Mouse (Mus musculus) hematopoietic stem cell, adult 5-6 weeks (primary cell): ENCODE measurements around the gene Cchcr1. TPM values are rescaled to one million over a fixed set of nuclear protein-coding genes. Genes with fewer than 3 reads are reported as not detected.

Experiments
- ATAC-seq, 2 experiments: fragments of 125-278 bp in 1 of 2; replicated peaks in 1 of 2; 2 replicates each; pipeline ENCODE4 v1.8.0; 2016 to 2017; ENCODE audit warnings: inconsistent platforms in 2 of 2, mild to moderate bottlenecking in 2 of 2, moderate number of reproducible peaks in 2 of 2, low read depth in 1 of 2, moderate TSS enrichment in 1 of 2; ENCODE audit not compliant: low FRiP score in 2 of 2, poor library complexity in 2 of 2, severe bottlenecking in 2 of 2, insufficient read depth in 1 of 2, low TSS enrichment in 1 of 2
- total RNA-seq: library from RNA; stranded (forward); fragments of 172-1452, 232-1000 nt; gene quantifications from 2 replicates; pipeline ENCODE4 v1.2.3, GENCODE M21; 2017

Gene Cchcr1
- total RNA-seq, 1 experiment from 2014 or later, result 14.5 TPM

DNA sequence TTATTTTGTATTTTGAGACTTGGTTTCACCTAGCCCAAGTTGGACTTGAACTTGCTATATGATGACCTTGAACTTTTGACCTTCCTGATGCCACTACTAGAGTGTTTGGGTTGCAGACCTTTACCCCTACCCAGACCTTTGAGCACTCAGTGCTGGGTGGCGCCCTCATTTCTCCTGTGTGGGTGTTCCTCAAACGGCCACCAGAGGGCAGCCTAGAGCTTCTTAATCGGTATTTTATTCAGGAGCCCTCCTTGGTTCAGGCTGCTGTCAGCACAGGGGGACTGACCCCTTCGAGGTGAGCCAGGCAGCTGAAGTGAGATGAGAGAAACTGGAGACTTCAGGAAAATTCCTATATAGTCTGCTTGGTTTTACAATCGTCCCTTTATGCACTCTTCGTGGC is 27.8 kb downstream of the Cchcr1 start:
- ATAC-seq, result peak; percentile 55; a peak in 1 of 4 replicates

DNA sequence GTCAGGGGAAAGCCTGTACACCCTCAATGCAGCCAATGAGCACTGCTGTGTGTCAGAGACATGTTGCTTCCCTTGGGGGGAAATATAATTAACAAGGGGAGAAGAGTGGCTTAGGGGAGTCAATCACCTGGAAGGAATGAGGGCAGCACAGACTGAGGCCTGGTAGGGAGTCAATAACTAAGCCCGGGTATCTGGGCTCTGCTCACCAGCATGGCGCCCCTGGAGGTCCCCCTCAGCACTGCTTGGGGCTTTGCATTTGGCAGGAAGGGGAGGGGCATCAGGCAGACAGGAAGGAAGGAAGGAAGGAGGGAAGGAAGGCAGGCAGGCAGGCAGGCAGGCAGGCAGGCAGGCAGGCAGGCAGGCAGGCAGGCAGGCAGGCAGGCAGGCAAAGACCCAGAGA is 30.6 kb downstream of the Cchcr1 start:
- no peak for ATAC-seq

DNA sequence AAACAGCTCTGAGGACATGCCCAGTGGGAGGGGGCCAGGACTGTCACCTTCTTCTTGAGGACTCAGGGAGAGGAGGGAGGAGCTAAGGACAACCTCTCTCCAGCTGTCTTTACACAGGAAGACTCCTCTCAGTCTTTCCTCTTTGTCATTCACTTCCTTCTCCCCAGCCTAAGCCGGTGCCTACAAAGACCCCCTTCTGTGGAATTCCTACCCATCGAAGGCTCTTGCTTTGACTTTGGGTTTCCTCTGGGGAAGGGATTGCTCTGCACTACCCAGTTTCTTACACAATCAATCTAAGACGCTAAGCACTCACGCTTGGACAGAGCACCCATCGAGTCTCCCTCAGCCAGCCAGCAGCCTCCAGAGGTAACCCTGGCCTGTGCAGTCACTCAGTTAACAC is 31.7 kb downstream of the Cchcr1 start:
- no peak for ATAC-seq

DNA sequence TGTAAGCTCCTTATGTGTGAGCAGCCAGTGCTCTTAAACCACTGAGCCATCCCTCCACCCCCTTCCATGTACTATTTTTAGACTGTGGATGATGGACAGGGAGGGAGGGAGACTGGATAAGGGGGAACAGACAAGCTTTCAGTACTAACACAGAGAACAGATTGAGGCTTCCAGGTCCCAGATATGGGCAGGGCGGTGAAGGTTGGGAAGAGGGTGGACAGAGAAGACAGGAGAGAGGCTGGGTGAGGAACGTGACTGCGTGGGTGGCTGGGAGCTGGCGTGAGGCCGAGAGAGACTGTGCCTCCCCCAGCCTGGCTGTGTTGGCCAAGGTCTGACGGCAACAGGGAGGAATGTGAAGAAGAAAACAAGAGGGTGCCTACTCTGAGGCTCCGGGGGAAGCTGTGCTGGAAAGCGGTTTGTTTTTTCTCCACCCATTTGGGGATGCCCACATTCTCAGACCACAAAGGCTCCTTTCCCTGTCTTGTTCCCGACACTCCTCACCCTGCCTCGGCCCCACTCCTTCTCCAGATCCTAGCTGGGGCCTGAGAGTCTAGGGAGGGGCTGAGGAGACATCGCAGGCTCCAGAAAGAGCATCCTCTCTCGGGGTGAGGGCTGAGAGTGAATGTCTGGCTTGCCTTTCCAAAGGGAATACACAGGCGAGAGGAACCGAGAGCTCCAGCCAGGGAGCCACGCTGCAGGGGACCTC is 32.7 kb downstream of the Cchcr1 start:
- ATAC-seq, result no peak

DNA sequence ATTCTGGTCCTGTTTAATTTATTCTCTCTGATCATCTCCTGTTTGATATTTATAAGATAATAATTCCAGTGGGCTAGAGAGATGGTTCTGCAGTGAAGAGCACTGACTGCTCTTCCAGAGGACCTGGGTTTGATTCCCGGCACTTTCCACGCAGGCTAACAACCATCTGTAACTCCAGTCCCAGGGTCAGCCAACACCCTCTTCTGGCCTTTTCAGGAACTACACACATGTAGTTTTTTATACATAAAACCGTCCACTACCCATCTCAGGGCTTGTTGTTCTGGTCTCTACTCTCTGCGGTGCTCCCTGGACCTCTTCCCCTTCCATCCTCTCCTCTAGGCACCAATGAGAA is 33.2 kb downstream of the Cchcr1 start:
- ATAC-seq, result no peak

DNA sequence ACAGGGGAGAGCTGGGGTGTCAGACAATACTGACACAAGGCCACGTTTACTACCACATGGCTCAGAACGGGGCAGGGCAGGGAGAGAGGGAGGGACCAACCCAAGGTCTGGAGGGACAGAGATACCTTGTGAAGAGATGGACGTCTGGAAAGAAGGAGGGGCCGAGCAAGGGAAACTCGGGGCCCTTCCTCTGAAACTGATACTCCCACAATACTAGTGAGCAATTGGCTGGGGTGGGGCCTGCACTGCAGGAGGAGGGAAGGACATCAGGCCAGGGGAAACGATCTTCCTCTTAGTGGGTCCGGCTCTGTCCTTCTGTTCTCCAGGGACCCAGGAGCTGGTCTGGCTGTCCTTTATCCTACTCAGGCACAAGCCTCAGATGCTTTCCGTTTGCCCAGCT is 34.0 kb downstream of the Cchcr1 start:
- ATAC-seq, result no peak

DNA sequence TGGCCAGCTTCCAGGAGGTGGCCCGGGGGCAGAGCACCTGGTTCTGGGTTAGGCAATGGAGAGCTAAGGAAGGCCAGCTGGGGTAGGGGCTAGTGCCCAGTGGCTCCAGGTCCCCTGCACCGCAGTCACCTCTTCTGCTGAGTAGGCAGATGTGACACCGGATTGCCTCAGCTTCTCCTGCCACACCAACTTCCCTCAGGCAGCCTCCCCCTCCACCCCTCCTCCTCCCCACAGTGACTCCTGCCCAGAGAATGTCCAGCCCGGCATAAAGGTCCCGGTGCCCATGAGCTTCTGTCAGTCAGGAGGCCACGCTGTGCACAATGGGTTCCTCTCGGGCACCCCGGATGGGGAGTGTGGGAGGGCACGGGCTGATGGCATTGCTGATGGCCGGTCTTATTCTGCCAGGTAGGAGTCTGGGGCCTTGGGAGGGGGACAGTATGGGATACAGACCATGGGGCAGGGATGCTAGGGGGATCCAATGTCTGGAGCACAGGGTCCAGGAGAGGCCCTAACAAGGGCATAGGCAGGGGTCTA is 35.0 kb downstream of the Cchcr1 start, which contains the start of gene Cdsn:
Cdsn (plus strand) TSS at position 248 of the 534 bp plus-strand sequence.
- ATAC-seq, result no peak

DNA sequence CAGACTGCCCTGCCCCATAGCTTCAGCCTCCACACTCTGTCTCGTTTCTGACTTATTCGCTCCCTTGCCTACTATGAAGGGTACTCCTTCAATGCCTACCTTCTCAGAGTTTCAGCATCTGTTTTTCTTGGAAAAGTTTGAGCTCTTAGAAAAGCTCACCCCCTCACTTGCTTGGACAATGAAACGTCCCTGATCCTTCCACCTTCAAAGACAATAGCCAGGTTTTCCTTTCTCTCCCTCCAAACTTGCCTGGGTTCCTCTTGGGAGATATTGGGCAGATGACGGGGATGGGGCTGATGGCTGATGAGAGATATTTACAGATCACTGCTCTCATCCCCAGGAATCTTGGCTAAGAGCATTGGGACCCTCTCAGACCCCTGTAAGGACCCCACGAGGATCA is 37.4 kb downstream of the Cchcr1 start:
- no peak for ATAC-seq

DNA sequence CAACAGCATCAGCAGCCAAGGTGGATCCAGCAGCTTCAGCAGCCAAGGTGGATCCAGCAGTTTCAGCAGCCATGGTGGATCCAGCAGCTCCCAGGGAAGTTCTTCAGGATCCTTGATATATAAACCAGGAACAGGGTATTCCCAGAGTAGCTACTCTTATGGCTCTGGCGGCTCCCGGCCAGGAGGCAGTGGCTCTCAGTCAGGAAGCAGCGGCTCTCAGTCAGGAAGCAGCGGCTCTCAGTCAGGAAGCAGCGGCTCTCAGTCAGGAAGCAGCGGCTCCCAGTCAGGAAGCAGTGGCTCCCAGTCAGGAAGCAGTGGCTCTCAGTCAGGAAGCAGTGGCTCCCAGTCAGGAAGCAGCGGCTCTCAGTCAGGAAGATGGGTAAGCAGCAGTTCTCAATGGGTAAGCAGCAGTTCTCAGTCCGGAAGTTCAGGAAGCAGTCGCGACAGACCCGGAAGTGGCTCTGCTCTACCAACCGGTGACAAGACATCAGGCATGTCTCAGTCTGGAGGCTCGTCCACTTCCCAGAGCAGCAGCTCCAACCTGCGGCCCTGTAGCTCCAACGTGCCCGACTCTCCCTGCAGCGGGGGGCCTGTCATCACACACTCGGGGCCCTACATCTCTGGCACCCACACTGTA is 38.0 kb downstream of the Cchcr1 start:
- no peak for ATAC-seq

DNA sequence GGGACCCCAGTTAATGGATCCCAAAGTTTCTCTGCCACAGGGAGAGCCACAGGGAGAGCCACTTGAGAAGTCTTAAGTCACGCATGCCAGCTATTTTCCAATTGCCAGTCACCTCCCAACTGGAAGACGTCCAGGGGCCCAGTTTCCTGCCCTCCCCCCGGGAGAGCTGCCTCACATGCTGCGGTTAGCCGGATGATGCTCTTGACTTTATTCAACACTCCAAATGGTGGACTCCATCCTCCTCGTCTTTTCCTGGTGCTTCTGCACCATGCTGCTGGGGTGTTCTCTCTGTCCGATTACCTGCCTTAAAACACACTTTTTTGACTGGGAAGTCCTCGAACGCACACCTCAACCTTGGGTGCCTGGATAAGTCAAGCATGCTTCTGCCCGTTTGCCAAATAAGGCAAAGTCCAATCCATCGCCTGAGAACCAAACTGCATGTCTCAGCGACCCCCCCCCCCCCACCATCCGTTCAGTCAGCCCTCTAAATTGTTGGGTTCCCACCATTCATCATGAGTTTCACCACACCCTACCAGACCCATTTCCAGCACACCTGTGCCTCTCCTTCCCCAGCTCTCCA is 39.4 kb downstream of the Cchcr1 start:
- ATAC-seq, result no peak

DNA sequence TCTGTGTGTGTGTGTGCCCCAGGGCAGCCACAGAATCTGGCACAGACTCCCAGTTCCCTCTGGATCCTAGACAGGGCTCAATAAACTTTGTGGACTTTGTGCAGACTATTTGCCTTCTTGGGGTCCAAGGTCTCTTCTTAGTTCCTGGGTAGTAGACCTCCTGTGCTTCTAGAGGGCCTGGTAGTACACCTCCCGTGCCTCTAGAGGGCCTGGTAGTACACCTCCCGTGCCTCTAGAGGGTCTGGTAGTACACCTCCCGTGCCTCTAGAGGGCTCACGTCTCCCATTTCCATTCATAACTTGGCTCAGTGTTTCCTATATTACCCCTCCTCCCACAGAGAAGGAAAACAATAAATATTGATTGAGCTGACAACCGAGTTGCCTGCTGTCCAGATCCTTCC is 39.9 kb downstream of the Cchcr1 start:
- peak; percentile 53 to 71 for ATAC-seq

DNA sequence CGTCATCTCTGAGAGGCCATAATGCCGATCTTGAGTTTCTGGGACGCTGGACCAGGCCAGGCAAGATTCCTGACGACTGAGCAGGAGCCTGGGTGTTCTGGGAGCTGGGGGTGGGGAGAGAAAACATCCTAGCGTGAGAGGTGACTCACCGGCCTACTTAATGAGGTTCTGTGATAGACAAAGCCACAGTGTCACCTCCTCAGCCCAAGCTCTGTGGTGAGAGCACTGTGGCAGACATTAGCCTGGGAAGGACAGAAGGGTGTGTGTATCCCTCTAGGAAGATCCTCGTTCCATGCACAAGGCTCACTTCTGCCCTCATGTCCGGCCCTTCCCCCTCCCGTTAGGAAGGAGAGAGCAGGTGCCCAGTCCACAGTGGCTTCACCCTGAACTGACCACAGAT is 40.5 kb downstream of the Cchcr1 start:
- no peak for ATAC-seq

DNA sequence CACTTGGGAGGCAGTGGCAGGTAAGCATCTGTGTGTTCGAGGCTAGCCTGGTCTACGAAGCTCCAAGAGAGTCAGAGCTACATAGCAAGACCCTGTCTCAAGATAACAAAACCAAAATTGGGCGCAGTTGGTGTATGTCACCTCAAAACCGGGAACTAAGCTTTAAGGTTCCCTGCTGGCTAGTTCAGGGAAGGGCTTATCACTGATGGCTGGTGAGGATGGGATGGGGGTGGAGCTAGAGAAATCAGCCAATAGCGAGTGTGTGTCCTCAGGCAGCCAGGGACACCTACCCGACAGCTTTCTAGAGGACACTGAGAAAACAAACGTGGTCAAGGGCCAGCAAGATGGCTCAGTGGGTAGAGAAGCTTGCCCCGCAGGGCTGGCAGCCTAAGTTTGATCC is 41.3 kb downstream of the Cchcr1 start:
- ATAC-seq, result no peak

DNA sequence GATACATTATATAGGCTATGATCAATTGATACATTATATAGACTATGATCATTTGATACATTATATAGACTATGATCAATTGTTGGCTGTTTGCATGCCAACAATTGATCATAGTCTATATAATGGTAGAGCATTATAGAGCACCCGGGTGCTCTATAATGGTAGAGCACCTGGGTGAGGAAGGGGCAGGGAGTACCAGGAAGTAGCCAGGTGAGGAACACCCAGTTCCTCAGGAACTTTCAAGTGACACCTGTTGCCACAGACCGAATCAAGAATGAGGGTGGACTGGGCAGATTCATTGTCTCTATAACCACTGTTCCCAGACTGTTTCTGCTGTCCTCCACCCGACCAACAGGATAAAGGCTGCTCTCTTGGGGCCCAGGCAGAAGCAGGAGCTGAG is 50.2 kb downstream of the Cchcr1 start, which contains the start of gene 2300002M23Rik:
2300002M23Rik (plus strand) TSS at position 301 of the 400 bp plus-strand sequence.
- no peak for ATAC-seq

DNA sequence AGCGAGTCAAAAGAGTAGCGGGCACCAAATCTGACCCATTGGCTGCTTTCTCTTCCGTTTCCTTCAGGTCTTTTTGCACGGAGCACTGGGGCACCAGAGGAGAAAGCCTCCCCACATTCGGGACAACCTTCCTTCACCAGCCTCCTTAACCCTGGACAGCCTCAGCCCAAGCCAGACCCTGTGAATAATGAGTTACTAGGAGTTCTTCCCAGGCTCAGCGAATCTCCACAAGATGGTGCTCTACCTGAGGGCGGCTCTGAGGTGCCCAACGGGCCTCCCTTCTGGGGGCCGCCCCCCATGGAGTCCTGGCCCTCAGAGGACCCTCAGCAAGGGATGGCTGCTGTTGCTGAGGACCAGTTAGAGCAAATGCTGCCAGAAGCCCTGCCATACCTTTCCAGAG is 50.9 kb downstream of the Cchcr1 start:
- ATAC-seq, result no peak

DNA sequence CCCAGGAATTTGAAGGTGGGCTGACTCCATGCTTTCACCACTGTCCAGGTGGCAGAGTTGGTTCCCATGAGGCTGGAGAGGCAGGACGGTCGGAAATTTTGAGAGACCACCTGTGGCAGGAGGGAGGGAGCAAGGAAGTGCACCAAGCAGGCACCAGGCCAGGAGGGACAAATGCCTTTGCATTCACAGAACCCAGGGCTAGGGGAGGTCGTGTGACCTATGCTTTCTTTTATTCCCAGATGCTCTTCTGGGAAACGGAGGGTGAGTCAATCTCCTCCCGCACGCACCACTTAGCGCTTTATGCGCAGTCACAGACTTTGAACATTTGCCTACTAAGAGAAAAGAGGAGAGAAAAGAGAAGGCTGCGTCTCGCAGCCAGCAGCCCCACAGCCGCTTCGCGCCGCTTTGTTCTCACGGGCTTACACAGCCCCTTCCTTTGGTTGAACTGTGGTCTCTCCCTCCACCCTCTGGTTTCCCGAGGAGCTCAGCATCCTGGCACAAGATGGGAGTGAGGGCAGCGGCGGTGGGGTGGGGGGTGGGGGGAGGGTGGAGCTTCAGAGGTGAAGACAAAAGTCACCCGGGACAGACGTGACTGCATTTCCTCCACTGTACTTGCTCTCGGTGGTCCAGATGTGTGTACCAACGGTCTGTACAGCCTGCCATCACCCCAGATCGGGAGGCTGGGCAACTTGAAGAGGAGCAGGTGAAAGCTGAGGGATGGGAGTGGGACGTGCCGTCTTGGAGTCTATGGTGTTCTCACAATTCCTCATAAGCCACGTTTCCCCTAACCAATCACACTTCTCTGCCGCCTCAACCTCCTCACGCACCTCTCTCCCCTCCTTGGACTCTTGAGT is 52.4 kb downstream of the Cchcr1 start:
- peak; percentile 32 to 42; a peak in 2 of 4 replicates for ATAC-seq

DNA sequence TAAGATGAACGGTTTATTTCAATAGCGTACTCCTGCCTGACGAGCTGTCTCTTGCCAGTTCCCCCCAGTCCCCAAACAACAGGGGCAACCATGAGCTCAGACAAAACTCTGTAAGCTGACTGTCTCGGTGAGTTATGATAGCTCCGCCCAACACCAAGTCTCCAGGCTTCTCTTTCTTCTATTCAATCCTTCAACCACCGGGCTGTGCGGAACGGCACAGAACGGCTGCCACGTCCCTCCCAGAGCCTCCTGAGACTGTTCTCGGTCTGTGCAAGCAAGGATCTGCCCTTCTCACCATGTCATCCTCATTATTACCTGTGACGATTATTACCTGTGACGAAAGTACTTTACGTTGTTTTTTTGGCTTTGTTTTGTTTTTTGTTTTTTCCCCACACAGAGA is 53.9 kb downstream of the Cchcr1 start:
- no peak for ATAC-seq

DNA sequence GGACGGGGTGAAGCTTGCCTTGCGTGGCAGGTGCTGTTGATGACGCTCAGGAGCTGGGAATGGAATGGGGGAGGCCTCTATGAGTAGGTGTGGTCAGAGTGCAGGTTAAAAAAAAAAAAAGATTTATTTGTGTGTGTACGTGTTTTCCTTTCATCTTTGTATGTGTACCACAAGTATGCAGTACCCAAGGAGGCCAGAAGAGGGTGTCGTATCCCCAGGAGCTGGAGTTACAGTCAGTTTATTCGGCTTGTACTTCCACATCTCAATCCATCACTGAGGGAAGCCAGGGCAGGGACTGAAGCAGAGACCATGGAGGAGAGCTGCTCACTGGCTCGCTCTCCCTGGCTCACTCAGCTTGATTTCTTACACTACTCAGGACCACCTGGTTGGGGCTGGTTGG is 54.6 kb downstream of the Cchcr1 start:
- ATAC-seq, result no peak
